Mouse (Mus musculus): ENCODE results near the gene Cln3.

DNA sequence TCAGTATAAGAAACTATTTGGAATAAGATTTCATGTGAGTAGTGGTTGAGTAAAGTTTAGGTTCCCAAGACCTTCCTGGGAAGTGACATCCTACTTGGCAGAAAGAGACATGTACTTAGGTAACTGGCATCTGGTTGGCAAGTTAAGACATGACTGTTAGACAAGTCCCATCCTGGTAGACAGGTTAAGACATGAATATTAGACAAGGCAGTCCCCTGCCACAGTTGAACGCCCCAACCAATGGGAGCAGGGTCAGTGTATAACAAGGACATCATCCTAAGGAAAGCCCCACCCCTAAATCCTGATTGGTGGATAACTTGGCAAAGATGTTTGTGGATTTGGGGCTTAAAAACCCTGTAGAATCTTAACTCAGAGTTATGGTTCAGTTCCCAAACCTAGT lies 52.2 kb downstream of the Cln3 start:
- no peak for TF ChIP-seq POLR2A (IDR thresholded peaks at IDR 0.05; ENCODE audit: low read depth, low read length)
- no peak for TF ChIP-seq CTCF (IDR thresholded peaks at IDR 0.05; ENCODE audit: extremely low read depth, insufficient read depth, insufficient read length, insufficient replicate concordance)
